Comparison of ENCODE assay signal across 14 mouse cellular contexts in the genomic region with DNA sequence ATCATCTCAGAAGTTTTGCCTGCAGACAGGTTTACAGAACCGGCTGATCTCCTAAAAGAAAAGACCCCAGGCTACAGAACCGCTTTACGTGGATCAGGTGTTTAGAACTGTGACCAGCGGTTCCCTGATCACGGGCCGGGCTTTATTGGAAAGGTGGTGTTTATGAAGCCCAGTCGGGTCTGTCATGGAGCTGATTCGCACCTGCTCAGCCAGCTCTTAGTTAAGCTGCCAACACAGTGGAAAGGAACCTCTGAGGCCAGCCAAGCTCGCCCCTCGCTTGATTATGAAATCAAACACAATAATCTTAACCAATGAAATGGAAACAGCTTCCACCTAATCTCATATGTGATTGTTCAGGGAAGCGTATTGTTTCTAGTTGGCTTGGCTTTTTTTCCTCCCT. TPM values are rescaled to one million over a fixed set of nuclear protein-coding genes. Genes with fewer than 3 reads are reported as not detected.
"Had no signal": no experiment of that assay in that cellular context is flagged by ENCODE, and none has a peak within 500 bp of the region (broad histone marks: within the 10 kb centered on the region; RNA-seq: fewer than 3 reads in every experiment).

No protein-coding gene starts in this region.

- DNase-seq: liver, postnatal 0 days; lung, adult 2 months; lung, postnatal 14 days; lung, postnatal 36 days; right cerebral cortex, postnatal 14 days; thymus, adult 2 months; thymus, postnatal 25 days; thymus, postnatal 4 days had no signal

- ATAC-seq: liver, postnatal 0 days; lung, postnatal 0 days; midbrain, embryonic 13.5 days; midbrain, embryonic 16.5 days had no signal

RNA-seq across cellular contexts. Expression of gene Cntnap4, which starts 30.1 kb away (rescaled TPM):
- total RNA-seq: megakaryocyte progenitor cell, adult 5-6 weeks; monocyte, adult 5-6 weeks; neutrophil, adult 5-6 weeks had no signal
